Mouse (Mus musculus) retina, postnatal 1 day (tissue): ENCODE measurements around the gene Tmem81.

Source experiments
- DNase-seq: peaks from one replicate; pipeline ENCODE4 v3.0.0-alpha.2; 2012

The Tmem81 gene

DNA sequence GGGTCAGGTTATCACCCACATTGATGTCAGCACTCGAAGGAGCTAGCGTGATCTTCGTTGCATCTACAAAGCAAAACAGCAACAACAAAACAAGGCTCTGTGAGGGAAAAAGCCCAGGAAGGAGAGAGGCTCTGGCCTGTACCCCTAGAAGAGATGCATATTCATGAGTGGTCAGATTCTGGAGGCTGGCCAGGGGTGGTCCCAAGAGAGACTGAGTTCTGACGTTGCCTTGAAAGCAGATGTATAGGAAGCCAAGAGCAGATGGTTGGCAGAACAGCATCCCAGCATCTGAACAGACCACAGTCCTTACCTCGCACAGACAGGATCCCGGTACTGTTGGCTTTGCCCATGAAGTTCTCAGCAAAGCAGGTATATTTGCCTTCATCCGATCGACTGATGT, 17.0 kb downstream of the Tmem81 start:
- DNase-seq: no peak

DNA sequence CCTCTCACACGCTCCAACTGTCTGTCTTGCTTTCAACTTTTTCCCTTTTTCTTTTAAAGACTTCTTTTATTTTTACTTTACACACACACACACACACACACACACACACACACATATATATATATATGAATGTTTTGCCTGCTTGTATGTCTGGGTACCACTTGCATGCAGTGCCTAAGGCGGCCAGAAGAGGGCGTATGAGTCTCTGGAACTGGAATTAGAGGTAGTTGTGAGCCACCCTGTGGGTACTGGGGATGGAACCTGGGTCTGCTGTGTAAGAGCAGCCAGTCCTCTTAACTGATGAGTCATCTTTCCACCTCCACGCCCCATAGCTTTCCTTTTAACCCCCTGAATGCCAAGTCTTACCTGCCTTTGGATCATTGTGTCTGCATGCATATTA, 17.9 kb downstream of the Tmem81 start:
- peak; percentile 44 for DNase-seq

DNA sequence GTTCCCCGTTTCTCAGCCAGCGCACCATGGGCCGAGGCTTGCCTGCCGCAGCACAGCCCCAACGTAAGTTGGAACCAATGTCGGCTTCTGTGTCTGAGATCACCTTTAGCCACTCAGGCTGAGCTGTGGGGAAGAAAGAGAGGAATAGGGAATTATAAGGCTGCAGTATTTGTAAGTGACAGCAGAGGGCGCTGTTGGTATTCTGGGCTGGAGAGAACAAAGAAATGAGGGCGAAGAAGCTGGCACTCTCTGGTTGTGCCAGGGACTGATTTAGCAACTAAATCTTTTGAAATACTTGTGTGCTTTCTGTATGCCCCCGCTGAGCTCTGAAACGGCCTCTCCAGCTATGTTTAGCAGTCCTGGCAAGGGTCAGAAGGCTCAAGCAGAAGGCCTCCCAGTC, 19.8 kb downstream of the Tmem81 start:
- peak; percentile 90 for DNase-seq

DNA sequence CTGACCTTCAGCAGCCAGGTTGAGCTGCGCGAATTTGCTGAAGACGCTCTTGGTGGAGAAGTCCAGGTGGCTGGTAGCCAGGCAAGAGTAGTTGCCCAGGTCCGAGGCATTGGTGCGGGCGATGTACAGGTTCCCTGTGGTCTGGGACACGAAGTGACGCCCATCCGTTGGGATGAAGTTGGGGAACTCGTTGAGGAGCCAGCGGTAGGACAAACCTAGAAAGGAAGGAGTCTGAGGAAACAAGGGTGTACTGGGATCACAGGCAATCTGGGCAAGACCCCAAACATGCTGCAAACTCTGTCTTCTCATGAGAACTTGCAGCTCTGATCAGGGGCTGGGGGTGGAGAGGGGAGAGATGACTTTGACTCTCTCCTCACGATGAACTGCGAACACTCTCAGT, 22.0 kb downstream of the Tmem81 start:
- no peak for DNase-seq

DNA sequence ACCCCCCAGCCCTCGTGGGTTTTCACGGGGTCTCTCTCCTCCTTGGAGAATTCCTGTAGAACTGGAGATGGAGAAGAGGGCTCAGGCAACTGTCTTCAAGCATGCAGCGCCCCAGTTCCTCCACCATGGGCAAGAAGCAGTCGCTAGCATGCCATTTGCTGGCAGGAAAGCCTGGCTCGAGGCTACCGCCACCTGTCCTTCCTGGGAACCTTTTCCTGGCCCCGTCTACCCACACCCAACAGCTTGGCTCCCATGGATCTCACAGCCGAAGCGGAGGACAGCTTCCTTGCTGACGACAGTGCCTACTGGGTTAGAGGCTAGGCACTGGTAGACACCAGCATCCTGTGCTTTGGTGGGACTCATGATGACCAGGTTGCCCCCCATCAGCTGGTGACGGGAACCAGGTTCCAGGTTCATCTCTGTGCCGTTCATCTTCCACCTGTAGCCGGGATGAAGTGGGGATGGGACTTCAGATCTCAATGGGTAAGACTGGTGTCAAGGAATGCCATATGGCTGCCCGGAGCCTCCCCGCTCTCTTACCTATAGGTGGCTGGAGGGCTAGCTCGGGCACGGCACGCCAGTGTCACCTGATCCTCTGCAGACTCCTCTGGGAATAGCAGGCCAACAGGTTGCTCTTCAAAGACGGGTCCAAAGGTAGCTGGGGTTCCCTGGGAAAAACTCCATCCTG, 22.8 kb downstream of the Tmem81 start:
- DNase-seq: no peak

DNA sequence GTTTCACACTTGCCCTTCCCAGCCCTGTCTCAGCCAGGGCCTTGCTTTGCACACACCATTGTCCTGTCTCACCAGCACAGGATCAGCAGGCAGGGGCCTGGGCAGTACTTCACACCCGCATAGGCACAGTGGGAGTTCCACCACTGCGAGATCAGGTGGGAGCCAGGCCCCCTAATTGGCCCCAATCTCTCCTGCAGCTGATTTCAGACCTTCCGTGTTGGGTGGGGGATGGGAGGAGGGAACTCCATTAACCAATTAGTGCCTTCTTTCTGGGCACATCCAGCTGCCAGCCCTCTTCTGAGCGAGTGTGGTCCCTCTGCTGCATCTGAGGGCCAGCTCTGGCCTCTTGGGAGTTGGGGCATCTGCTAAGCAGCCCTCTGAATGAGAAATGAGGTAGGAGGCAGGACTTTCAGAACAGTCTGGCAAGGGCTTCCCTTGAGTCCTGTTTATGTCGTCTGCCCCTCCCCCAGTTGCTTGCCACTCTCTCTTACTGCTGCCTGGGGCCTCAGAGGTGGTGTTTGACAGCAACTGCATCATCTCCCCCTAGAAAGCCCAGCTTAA, 24.7 kb downstream of the Tmem81 start:
- DNase-seq: peak; percentile 86

DNA sequence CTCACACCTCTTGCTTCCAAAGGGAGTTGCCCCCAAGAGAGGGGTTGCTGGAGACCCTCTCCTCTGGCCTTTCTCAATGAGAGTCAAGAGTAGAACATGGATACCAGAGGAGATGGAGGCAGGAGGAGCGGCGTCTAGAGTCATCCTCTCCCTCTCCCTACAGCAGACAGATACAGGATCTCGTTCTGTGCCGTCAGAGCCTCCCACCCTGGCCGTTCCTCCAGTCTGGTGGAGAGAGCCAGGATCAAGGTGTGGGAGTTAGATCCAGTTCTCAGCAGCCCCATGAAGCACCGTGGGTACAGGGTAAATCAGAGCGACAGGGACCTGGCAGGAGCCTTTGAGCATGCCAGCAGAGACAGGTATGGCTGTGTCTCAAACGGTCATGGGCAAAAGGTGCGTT, 26.5 kb downstream of the Tmem81 start:
- DNase-seq: no peak

DNA sequence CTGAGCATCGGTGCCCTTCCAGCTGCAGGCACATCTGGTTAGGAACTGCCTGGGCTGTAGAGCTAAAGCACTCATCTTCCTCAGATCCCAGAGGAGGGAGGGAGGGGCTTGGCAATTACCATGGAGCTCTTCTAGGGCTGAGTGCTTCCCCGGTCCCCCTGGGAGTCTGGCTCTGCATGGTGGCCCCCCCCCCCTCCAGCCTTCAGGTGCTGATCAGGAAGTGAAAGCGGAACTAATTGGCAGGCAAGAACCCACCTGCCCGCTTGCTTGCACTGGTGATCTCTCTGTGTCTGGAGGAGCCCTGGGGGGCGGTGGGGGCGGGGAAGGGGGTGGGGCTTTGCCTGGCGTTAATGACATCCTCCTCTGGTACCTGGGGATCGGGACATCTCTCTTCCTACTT, 27.8 kb downstream of the Tmem81 start:
- DNase-seq: no peak

DNA sequence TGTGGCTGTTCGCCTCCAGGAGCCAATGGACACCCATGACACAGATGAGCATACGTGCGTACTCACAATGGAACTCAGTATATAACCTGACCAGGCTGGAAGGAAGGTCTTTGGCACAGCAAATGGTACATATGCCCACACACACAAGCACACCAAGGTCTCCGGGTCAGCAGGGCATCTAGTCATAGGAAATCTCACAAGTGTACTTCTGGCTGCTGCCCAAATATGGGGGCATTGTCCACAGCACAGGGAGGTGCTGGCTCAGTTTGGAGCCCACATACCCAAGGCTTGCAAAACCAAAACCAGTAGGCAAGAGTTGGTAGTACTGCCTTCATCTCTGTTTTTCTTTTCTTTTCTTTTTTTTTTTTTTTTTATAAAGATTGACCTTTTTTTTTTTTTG, 29.5 kb downstream of the Tmem81 start:
- DNase-seq: no peak

DNA sequence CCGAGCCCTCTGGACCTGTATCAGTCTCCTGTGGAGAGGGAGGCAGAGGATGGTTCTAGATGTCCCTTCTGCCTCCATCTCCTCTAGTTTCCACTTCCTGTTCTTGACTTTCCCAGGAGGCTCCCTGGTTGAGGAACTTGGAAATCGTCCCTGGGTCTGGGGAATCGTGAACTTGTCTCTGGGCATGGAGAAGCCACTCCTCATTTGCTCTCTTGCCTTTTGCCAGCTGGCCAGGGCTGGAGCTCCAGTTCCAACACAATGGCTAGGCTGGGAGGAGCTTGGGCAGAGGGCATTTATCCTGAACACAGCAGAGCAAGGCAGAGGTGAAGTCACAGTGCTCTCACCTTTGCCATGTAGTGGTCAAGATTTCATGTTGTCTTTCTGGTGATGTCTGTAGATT, 30.4 kb downstream of the Tmem81 start:
- DNase-seq: no peak

DNA sequence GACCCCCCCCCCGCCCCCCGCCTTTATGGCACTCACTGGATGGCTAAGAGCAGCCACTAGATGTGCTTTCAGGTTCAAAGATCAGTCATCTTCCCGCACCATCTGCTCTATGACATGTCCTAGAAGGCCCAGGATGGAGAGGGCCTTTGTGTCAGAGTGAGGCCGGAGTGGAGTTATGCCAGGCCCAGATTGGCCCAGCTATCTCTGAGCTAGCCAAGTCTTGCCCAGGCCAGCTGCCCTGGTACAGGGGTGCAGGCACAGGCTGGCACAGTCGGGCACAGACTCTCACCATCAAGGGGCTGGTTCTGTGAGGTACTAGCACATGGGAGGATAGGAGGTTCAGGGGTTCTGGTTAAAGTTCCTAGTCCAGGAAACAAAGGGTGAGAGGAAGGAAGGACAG, 31.7 kb downstream of the Tmem81 start:
- no peak for DNase-seq

DNA sequence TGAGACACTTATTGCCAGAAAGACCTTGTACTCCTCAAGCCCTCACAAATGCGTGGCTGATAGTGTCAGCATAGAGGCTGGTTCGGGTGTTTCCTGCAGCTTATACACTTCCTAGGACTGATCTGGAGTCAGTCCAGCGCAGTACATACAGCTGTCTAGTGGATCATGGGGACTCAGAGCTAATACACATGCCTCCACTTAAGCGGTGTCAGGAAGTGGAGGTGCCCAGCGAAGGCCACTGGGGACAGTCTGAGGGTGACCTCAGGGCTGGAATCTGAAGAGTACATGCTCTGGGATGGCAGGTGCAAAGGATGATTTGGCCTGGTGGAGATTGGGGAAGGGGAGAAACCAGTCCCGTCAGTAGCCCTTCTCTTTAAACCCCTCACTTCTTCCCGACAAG, 34.7 kb downstream of the Tmem81 start:
- no peak for DNase-seq

DNA sequence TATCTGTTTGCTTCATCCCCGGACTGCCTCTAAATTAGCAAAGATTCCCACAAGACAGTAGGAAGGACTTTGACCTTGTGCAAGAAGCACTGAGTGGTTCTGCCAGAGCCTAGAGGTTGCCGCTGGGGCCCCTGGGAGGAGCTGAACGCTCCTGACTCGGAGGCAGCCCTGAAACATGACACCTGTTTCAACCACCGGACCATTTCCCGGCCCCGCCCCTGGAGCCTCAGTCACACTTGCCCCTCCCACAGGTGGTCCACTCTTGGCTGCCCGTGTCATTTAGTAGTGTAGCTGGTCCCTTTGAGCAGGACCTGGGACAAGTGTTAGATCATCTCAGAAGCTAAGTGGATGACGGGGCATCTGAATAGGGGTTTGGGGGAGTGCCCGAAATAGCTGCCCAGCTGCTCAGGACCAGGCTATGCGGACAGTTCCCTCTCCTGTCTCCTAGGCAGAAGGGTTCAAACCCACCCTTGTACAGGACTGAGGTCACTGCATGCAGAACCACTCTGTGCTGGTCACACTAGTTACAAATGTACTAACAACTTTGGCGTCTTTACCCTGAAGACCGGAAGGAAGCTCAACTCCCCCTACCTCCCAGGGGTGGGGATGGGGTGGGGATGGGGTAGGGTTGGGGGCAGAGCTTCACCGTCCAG, 35.3 kb downstream of the Tmem81 start:
- DNase-seq: peak; percentile 43

DNA sequence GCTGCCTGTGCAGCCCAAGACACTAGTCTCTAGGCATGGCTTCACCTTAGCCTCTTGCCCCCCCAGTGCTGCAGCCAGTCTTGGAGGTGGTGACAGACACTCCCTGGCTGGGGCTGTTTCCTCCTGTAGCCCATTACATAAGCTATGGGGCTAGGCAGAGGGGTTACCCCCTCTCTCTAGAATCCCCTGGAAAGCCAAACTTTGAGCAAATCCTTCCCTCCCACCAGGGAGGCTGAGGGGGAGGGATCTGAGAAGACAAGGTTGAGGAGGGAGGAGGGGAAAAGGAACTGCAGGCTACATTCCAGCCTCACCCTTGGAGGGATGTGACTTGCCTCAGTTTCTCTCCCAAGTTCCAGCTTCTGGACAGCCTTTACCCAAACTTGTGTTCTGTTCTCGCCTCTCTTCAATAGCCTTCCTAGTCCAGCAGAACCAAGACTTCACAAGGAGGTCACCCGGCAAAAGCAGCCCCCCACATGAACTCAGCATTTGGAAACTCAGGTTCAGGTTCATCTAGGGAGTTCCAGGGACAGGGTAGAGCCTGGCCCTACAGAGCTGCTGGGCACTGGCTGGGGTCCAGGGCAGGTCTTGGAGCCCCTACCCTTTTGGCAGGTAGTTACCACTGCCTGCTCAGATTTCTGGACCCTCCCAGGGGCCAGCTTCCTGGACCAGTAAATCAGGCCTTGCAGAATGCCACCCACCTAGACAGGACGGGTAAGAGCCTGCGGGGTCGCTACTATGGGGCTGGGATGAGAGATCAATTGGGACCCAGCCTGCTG, 36.0 kb downstream of the Tmem81 start:
- no peak for DNase-seq

DNA sequence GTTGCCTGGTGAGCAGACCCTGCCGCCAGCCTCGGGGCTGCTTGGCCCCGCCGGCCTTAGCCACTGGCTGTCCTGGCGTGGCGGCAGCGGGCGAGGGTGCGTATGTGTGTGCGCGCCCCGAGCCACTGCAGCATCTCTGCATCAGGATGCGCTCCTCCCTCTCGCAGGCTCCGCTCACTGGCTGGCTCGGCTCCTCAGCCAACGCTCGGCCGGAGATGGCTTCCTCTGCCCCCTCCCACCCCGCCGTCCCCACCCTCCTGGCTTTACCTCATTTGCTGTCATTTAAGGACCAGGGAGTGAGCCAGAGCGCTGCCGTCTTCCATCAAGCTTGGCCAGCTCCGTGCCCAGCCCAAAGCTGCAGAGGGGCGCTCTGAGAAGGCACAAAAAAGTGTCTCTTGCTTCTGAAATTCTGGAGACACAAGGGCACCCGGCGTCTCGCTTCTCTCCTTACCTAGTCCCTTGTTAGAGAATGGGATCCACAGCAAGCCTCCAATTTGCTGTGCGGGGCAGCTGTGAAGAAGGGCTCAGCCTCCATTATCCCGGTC, 36.8 kb downstream of the Tmem81 start, which contains the start of gene Cntn2:
Gene Cntn2, minus strand, starts transcription at position 495 of the 545 bp plus-strand sequence.
- peak; percentile 70 for DNase-seq

DNA sequence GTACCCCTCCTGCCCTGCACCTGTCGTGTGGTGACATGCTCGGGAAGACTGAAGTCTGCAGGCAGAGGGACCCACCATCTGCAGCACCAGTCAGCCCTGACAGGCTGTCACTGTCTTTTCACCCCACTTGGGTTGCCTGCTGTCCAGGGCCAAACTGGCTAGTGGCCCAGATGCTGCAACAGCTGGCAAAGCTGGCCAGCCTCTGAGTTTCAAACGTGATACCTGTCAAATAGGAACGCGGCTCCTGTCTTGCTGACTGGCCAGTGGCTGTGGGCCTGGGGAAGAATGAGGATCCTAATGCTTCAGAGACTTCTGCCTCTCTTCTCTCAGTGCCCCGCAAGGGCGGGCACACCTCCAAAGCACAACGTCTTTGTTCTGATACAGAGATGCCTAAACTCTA, 37.8 kb downstream of the Tmem81 start:
- DNase-seq: no peak

DNA sequence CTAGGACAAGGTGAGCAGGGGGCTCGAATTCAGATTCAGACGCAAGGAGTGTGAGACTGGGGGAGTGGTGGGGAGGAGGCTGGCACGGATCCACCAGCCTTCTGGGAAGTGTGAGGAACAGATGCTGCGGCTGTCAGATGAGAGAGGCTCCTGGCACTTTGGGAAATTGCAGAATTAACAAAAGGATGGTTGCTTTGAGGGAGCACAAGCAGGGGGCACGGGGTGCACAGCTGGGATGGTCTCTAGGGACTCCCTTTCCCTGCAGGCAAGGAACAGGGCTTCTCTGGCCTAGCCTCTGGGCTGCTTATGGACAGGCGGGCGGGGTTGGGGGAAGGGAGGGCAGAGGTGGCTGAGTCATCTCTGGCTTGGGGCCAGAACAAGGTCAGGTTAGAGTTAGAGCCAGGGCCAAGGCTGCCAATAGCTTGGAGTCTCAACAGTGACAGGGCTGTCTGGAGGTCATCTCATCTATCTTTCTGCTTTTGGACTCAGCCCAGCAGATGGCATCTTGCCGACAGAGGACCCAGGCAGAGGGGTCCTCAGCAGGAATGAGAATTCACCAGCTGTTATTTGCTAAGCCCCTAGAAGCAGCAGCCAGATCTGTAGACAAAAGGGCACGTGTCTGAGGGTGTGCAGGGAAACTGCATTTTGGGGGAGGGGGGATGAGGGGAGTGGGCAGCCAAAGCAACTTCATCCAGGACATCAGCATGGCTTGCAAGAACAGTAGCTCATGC, 52.0 kb downstream of the Tmem81 start:
- peak; percentile 91 for DNase-seq
